ENCODE assay signal across 14 mouse cellular contexts in the genomic region with DNA sequence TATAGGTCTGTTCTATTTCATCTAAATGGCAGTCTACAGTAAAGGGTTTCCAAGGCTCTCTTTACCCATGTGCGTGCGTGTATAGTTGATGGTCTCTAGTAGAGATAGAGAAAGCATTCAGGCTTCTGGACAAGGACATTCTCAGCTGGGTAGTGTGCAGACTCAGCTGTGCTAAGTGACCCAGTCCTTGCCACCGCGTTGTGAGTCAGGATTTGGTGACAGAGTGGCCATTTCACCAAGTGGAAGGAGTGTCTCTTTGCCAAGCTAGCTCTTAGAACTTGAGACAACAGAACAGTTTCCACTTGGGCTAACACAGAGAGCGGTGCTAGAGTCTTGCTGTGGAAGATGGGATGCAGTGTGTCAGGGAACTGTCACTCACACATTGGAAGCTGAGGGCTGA.
"Had no signal": no experiment of that assay in that cellular context is flagged by ENCODE, and none has a peak within 500 bp of the region (broad histone marks: within the 10 kb centered on the region; RNA-seq: fewer than 3 reads in every experiment).

No protein-coding gene starts in this region.

- DNase-seq: kidney, adult 9 months; kidney, postnatal 14 days; kidney, postnatal 4 days; layer of hippocampus, adult 9-11 months; liver; lung, adult 18-20 months; lung, postnatal 10 days; lung, postnatal 36 days; thymus, adult 2 months; thymus, postnatal 14 days; thymus, postnatal 4 days had no signal

- ATAC-seq: liver, embryonic 12.5 days; midbrain, embryonic 13.5 days; midbrain, embryonic 16.5 days had no signal
